Mouse (Mus musculus): ENCODE measurements around the gene S1pr2. TPM values are rescaled to one million over a fixed set of nuclear protein-coding genes. Genes with fewer than 3 reads are reported as not detected.

S1pr2 gene
- 3.4 and 3.9 TPM in 2 replicates for polyA plus RNA-seq (2012; rRNA removed)

DNA sequence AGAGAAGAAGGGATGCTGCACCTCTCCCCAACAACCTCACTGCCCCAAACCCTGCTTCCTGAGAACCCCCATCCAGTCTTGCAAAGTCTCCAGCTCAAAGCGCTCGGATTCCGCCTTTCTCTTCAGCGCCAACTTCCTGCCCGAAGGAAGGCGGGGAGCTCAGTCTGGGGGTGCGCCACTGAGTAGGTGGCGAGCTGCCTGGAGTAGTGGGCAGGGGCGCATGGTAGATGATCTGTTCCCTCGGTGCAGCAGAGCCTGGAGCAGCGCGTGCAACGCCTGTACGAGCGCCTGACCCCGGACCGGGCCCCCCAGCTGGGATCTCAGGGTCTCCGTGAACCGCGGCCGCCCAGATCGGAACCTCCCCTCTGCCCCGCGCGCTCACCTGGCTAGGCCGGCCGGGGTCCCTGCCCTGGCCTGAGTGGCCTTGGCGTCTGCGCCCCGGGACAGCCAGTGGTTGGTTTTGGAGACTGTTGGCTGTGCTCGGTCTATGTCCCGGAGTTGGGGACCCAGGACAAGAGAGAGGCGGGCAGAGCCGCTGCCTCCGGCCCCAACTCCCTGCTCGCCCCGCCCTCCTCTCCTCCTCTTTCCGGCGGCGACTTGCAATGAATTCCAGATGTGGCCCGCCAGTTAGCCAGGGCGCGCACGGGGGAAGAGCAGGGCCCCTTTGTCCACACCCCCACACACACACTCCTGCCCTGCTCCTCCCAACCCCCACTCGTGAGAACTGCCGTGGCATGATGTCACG, at the start of gene S1pr2:
Gene S1pr2, minus strand, starts transcription at position 566 of the 745 bp plus-strand sequence.
- H3K27ac ChIP-seq (ENCODE audit: insufficient read depth, low read length): peak within 1 kb of the TSS; percentile 16; the same call in 1 of the 2 replicates
- H3K36me3 ChIP-seq (ENCODE audit: control insufficient read depth, insufficient read depth, low read length): no peaks in the 10 kb centered on the region
- peaks cover 7% of the 10 kb centered on the region for H3K4me1 ChIP-seq (ENCODE audit: control insufficient read depth, insufficient read depth, insufficient read length)
- no peak for TF ChIP-seq POLR2A (IDR thresholded peaks at IDR 0.05; ENCODE audit: low read depth, low read length)
- no peak for TF ChIP-seq CTCF (IDR thresholded peaks at IDR 0.05; ENCODE audit: extremely low read depth, insufficient read depth, insufficient read length, insufficient replicate concordance)
- peaks cover 5% of the 10 kb centered on the region for H3K27me3 ChIP-seq (ENCODE audit: control insufficient read depth, insufficient read depth, low read length)
- DNase-seq (ENCODE audit: low read depth in 1 of 2, low spot score in 2 of 2): peak; percentile 43 to 52
- under 1% methylated on average over 46 of the region's 47 CpGs for WGBS
- H3K4me3 ChIP-seq (ENCODE audit: extremely low read depth, insufficient read depth, insufficient read length): peak within 1 kb of the TSS; percentile 76

DNA sequence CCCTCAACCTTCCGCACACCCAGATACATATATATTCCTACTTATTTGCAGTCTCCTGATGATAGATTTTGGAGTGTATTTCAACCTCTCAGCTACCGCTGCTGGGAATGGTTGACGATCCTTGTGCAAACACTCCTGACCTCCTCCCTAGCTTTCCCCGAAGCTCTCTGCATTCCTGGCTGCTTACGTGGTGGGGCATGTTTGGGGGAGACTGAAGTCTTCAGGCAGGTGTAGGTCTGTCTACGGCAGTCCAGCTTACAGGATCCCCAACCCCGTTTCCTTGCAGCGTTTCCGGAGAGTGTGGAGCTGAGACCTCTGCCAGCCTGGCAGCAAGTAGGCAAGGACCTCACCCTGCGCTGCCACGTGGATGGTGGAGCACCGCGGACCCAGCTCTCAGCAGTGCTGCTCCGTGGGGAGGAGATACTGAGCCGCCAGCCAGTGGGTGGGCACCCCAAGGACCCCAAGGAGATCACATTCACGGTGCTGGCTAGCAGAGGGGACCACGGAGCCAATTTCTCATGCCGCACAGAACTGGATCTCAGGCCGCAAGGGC, 48.8 kb upstream of the S1pr2 start:
- Histone ChIP-seq H3K4me3 (ENCODE audit: extremely low read depth, insufficient read depth, insufficient read length) (no peak overlapping the region), H3K36me3 (ENCODE audit: control insufficient read depth, insufficient read depth, low read length) (peaks cover 49% of the 10 kb centered on the region), H3K4me1 (ENCODE audit: control insufficient read depth, insufficient read depth, insufficient read length) (peaks cover 8% of the 10 kb centered on the region; the same call in 1 of the 2 replicates), H3K27ac (ENCODE audit: insufficient read depth, low read length) (no peak overlapping the region), H3K27me3 (ENCODE audit: control insufficient read depth, insufficient read depth, low read length) (no peaks in the 10 kb centered on the region)
- no peak for TF ChIP-seq POLR2A (IDR thresholded peaks at IDR 0.05; ENCODE audit: low read depth, low read length)
- no peak for TF ChIP-seq CTCF (IDR thresholded peaks at IDR 0.05; ENCODE audit: extremely low read depth, insufficient read depth, insufficient read length, insufficient replicate concordance)
- WGBS: 94% methylated on average over 19 of the region's 19 CpGs
- no peak for DNase-seq (ENCODE audit: low read depth in 1 of 2, low spot score in 2 of 2)

DNA sequence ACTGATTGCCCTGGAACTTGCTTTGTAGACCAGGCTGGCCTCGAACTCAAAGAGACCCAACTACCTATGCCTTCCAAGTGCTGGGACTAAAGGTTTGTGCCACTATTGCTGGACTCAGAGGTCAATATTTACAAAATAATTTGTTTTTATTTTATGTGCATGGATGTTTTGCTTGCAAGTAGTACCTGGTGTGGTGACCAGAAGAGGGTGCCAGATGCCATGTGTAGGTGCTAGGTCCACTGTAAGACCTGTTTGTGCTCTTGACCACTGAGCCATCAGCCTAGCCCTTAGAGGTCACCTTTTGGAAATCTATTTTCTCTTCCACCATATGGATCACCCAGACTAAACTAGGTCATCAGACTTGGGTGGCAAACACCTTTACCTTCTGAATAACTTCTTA, 46.1 kb upstream of the S1pr2 start:
- peaks cover 3% of the 10 kb centered on the region; the same call in 1 of the 2 replicates for H3K4me1 ChIP-seq (ENCODE audit: control insufficient read depth, insufficient read depth, insufficient read length)
- TF ChIP-seq POLR2A (IDR thresholded peaks at IDR 0.05; ENCODE audit: low read depth, low read length): no peak
- TF ChIP-seq CTCF (IDR thresholded peaks at IDR 0.05; ENCODE audit: extremely low read depth, insufficient read depth, insufficient read length, insufficient replicate concordance): no peak
- no peaks in the 10 kb centered on the region for H3K27me3 ChIP-seq (ENCODE audit: control insufficient read depth, insufficient read depth, low read length)
- WGBS: 86% methylated on average over 1 of the region's 1 CpGs
- no peak overlapping the region for H3K27ac ChIP-seq (ENCODE audit: insufficient read depth, low read length)
- no peak for DNase-seq (ENCODE audit: low read depth in 1 of 2, low spot score in 2 of 2)
- H3K4me3 ChIP-seq (ENCODE audit: extremely low read depth, insufficient read depth, insufficient read length): no peak overlapping the region
- H3K36me3 ChIP-seq (ENCODE audit: control insufficient read depth, insufficient read depth, low read length): peaks cover 46% of the 10 kb centered on the region

DNA sequence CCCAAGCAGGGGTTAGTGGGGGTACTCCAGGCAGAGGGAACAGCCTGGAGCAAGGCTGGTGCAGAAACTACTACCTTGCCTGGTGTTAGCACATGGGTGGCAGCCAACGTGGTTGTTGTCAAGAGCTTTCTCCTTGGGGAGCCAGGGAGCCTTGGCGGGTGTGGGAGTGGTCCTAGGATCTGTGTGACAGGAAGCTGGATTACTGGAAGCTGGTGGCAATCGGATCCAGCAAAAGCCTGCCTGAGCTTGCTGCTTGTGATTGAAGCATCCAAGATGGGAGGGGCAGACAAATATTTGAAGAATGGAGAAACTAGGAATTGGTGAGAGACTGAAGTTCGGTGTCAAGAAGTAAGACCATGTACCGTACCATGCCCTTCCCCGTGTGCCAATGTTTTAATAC, 45.7 kb upstream of the S1pr2 start:
- H3K4me3 ChIP-seq (ENCODE audit: extremely low read depth, insufficient read depth, insufficient read length): no peak overlapping the region
- H3K27ac ChIP-seq (ENCODE audit: insufficient read depth, low read length): no peak overlapping the region
- H3K36me3 ChIP-seq (ENCODE audit: control insufficient read depth, insufficient read depth, low read length): peaks cover 44% of the 10 kb centered on the region
- H3K4me1 ChIP-seq (ENCODE audit: control insufficient read depth, insufficient read depth, insufficient read length): peaks cover 7% of the 10 kb centered on the region; the same call in 1 of the 2 replicates
- no peaks in the 10 kb centered on the region for H3K27me3 ChIP-seq (ENCODE audit: control insufficient read depth, insufficient read depth, low read length)
- 87% methylated on average over 6 of the region's 6 CpGs for WGBS
- DNase-seq (ENCODE audit: low read depth in 1 of 2, low spot score in 2 of 2): no peak
- no peak for TF ChIP-seq POLR2A (IDR thresholded peaks at IDR 0.05; ENCODE audit: low read depth, low read length)

DNA sequence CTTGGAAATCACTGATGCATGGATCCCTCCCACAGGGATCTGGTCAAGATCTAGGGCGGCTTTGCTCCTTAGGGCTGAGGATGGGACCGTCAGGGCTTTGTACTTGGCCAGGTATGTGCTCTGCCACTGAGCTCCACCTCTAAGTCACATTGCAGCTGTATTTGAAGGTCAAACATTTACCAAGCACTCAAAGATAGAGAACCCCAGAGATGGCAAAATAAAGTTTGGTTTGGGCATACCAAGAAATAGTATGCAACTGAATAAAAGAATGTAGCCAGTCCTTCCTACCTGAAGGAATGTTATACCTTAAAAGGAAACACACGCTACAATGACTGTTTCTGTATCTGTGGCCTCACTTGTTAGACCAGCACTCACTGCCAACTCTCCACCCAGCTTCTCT, 44.8 kb upstream of the S1pr2 start:
- Histone ChIP-seq H3K4me1 (ENCODE audit: control insufficient read depth, insufficient read depth, insufficient read length) (peaks cover 9% of the 10 kb centered on the region; the same call in 1 of the 2 replicates), H3K4me3 (ENCODE audit: extremely low read depth, insufficient read depth, insufficient read length) (no peak overlapping the region), H3K36me3 (ENCODE audit: control insufficient read depth, insufficient read depth, low read length) (peaks cover 35% of the 10 kb centered on the region), H3K27ac (ENCODE audit: insufficient read depth, low read length) (no peak overlapping the region), H3K27me3 (ENCODE audit: control insufficient read depth, insufficient read depth, low read length) (no peaks in the 10 kb centered on the region)
- DNase-seq (ENCODE audit: low read depth in 1 of 2, low spot score in 2 of 2): no peak
- WGBS: 85% methylated on average over 3 of the region's 3 CpGs
- TF ChIP-seq CTCF (IDR thresholded peaks at IDR 0.05; ENCODE audit: extremely low read depth, insufficient read depth, insufficient read length, insufficient replicate concordance) (no peak), POLR2A (IDR thresholded peaks at IDR 0.05; ENCODE audit: low read depth, low read length) (no peak)

DNA sequence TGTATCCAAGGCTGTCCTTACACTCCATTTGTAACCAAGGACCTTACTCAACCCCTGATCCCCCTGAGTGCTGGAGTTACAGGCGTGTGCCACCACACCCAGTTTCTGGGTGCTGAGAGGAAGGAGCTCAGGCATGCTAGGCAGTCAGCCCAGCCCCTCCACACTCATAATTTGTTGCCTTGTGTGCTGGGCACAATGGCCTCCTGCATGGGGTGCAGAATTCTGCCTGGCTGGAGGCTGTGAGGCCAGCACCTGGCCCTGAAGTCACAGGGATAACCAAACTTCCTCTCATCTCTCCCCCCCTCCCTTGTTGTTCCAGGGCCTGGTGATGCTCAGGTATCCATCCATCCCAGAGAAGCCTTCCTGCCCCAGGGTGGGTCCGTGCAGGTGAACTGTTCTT, 42.0 kb upstream of the S1pr2 start:
- no peak overlapping the region for H3K27ac ChIP-seq (ENCODE audit: insufficient read depth, low read length)
- no peak overlapping the region for H3K4me3 ChIP-seq (ENCODE audit: extremely low read depth, insufficient read depth, insufficient read length)
- peaks cover 12% of the 10 kb centered on the region; the same call in 1 of the 2 replicates for H3K4me1 ChIP-seq (ENCODE audit: control insufficient read depth, insufficient read depth, insufficient read length)
- TF ChIP-seq POLR2A (IDR thresholded peaks at IDR 0.05; ENCODE audit: low read depth, low read length) (no peak), CTCF (IDR thresholded peaks at IDR 0.05; ENCODE audit: extremely low read depth, insufficient read depth, insufficient read length, insufficient replicate concordance) (no peak)
- H3K27me3 ChIP-seq (ENCODE audit: control insufficient read depth, insufficient read depth, low read length): no peaks in the 10 kb centered on the region
- H3K36me3 ChIP-seq (ENCODE audit: control insufficient read depth, insufficient read depth, low read length): peaks cover 19% of the 10 kb centered on the region
- 73% methylated on average over 2 of the region's 2 CpGs for WGBS
- DNase-seq (ENCODE audit: low read depth in 1 of 2, low spot score in 2 of 2): no peak

DNA sequence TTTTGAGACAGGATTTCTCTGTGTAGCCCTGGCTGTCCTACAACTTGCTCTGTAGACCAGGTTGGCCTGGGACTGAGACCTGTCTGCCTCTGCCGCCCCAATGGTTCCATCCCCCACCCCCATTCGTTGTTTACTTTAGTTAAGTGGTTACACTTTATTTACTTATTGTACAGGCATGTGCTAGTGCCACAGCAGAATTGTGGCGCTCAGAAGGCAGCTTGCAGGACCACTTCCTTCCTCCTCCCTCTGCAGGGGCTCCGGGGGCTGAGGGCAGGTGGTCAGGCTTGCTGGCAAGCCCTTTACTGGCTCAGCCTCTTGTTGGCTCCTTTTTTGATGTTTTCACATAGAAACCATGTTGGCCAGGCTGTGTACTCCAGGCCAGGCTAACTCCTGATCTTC, 40.6 kb upstream of the S1pr2 start:
- 4% methylated on average over 4 of the region's 4 CpGs for whole genome bisulfite sequencing
- Histone ChIP-seq H3K27ac (ENCODE audit: insufficient read depth, low read length) (peak overlapping the region; percentile 23; the same call in 1 of the 2 replicates), H3K4me3 (ENCODE audit: extremely low read depth, insufficient read depth, insufficient read length) (peak overlapping the region; percentile 66; the same call in 1 of the 2 replicates), H3K36me3 (ENCODE audit: control insufficient read depth, insufficient read depth, low read length) (peaks cover 16% of the 10 kb centered on the region), H3K4me1 (ENCODE audit: control insufficient read depth, insufficient read depth, insufficient read length) (peaks cover 12% of the 10 kb centered on the region; the same call in 1 of the 2 replicates), H3K27me3 (ENCODE audit: control insufficient read depth, insufficient read depth, low read length) (no peaks in the 10 kb centered on the region)
- TF ChIP-seq POLR2A (IDR thresholded peaks at IDR 0.05; ENCODE audit: low read depth, low read length) (no peak), CTCF (IDR thresholded peaks at IDR 0.05; ENCODE audit: extremely low read depth, insufficient read depth, insufficient read length, insufficient replicate concordance) (no peak)
- no peak for DNase-seq (ENCODE audit: low read depth in 1 of 2, low spot score in 2 of 2)
